In the genomic region with DNA sequence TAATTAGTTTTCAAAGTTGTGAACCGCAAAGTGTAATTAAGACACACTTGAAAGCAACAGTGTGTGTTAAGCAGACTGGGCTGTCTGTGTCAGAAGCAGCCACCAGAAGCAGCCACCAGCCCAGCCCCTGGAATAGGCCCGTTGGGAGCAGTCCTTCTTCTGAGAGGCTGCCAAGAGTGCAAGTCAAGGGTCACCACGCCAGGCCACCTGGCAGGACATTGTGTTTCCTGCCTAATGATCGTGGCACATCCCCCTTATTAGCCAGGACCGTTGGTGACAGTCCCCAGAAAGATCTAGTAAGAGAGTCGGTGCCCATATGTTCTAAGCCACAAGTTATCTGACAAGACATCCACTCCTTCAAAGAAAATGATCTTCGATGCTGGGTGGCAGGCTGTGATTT, we compare ENCODE assay signal across 12 mouse cellular contexts. TPM values are rescaled to one million over a fixed set of nuclear protein-coding genes. Genes with fewer than 3 reads are reported as not detected.
DNase-seq lines count a peak whose midpoint lies in the region; ATAC-seq and TF ChIP-seq lines count a peak whose summit lies in the region.
"Had no signal": no experiment of that assay in that cellular context is flagged by ENCODE, and none has a peak within 500 bp of the region (broad histone marks: within the 10 kb centered on the region; RNA-seq: fewer than 3 reads in every experiment).

No protein-coding gene starts in this region.

- H3K36me3 ChIP-seq in forebrain, postnatal 0 days (ENCODE audit: insufficient read depth), result peaks cover 8% of the 10 kb centered on the region
- H3K36me3 ChIP-seq: forebrain, embryonic 15.5 days had no signal

- H3K4me3 ChIP-seq in gastrocnemius, adult 2 months, result no peak overlapping the region
- H3K4me3 ChIP-seq in forebrain, postnatal 0 days (ENCODE audit: low read depth, low read length), result no peak overlapping the region
- H3K4me3 ChIP-seq in layer of hippocampus, adult 2 months, result no peak overlapping the region
- H3K4me3 ChIP-seq: forebrain, embryonic 15.5 days had no signal

- WGBS in forebrain, postnatal 0 days, result 32% methylated on average over 7 of the region's 7 CpGs

- intact Hi-C loops in gastrocnemius, adult 2 months (cut with DNase I), result no loop called here

- peak overlapping the region; percentile 76 for H3K27ac ChIP-seq in gastrocnemius, adult 2 months
- H3K27ac ChIP-seq in forebrain, postnatal 0 days (ENCODE audit: low read depth, low read length), result no peak overlapping the region
- H3K27ac ChIP-seq in layer of hippocampus, adult 2 months, result no peak overlapping the region
- H3K27ac ChIP-seq: forebrain, embryonic 15.5 days; hindbrain, postnatal 0 days; macrophage; stomach, postnatal 0 days had no signal

- peak; percentile 83 for DNase-seq in gastrocnemius, adult 2 months
- DNase-seq in gastrocnemius, postnatal 4 days (ENCODE audit: low spot score in 2 of 2), result no peak
- DNase-seq in urinary bladder, postnatal 14 days (ENCODE audit: low spot score), result peak; percentile 38
- no peak for DNase-seq in urinary bladder, adult 18-20 months (ENCODE audit: low spot score in 2 of 2)
- DNase-seq in kidney, adult 9 months, result peak; percentile 92
- DNase-seq in skeletal muscle tissue, adult 2 months (ENCODE audit: low read depth, low spot score), result peak; percentile 65
- DNase-seq in forebrain, postnatal 0 days, result no peak
- DNase-seq in layer of hippocampus, adult 2 months (ENCODE audit: low spot score in 2 of 2), result no peak

- no peaks in the 10 kb centered on the region for H3K27me3 ChIP-seq in forebrain, postnatal 0 days (ENCODE audit: insufficient read depth, low read length)
- H3K27me3 ChIP-seq: forebrain, embryonic 15.5 days had no signal

- no peak for TF ChIP-seq CTCF in gastrocnemius, adult 2 months (IDR thresholded peaks at IDR 0.05)
- TF ChIP-seq CTCF in forebrain, postnatal 0 days (IDR thresholded peaks at IDR 0.05; ENCODE audit: low read depth), result no peak
- no peak for TF ChIP-seq CTCF in layer of hippocampus, adult 2 months (conservative IDR thresholded peaks at IDR 0.05)

- no peak for ATAC-seq in forebrain, postnatal 0 days
- ATAC-seq: forebrain, embryonic 15.5 days; hindbrain, postnatal 0 days had no signal

- H3K9me3 ChIP-seq in forebrain, postnatal 0 days (ENCODE audit: low read length), result no peaks in the 10 kb centered on the region
- H3K9me3 ChIP-seq: forebrain, embryonic 15.5 days had no signal

- H3K9ac ChIP-seq in forebrain, postnatal 0 days, result no peak overlapping the region
- H3K9ac ChIP-seq: forebrain, embryonic 15.5 days had no signal

- H3K4me2 ChIP-seq in forebrain, postnatal 0 days (ENCODE audit: low read depth), result no peak overlapping the region
- H3K4me2 ChIP-seq: forebrain, embryonic 15.5 days had no signal

- no peaks in the 10 kb centered on the region for H3K4me1 ChIP-seq in forebrain, postnatal 0 days (ENCODE audit: insufficient read depth)

RNA-seq across cellular contexts. Expression of gene Slc25a51, which starts 53.1 kb away (rescaled TPM):
- total RNA-seq in gastrocnemius, adult 2 months (2021), result 10 to 100 TPM; 90.1 to 99.7 TPM
- total RNA-seq in gastrocnemius, postnatal 4 days (2021), result 10 to 100 TPM; 81.9 to 89.9 TPM
- 94.6 and 128 TPM in 2 replicates for total RNA-seq in forebrain, postnatal 0 days (2014; rRNA removed)
- polyA plus RNA-seq in forebrain, postnatal 0 days (2015; fragmentation: Nextera tagmentation; extraction: Ambion mirVana), result 76.8 and 83.9 TPM in 2 replicates
- total RNA-seq in layer of hippocampus, adult 2 months (2021), result 100 to 1,000 TPM; 141 to 144 TPM

Comparison
In these comparisons a context has a peak if more than half of its experiments do, and no peak if none do; other contexts are left out.
1. DNase-seq: peak in gastrocnemius, adult 2 months (single experiment), urinary bladder, postnatal 14 days (single experiment), kidney, adult 9 months (single experiment) and skeletal muscle tissue, adult 2 months (single experiment); none in gastrocnemius, postnatal 4 days (0 of 2), urinary bladder, adult 18-20 months (0 of 2), forebrain, postnatal 0 days (single experiment) and layer of hippocampus, adult 2 months (0 of 2).